Mouse (Mus musculus): ENCODE results near the gene Bola2. TPM values are rescaled to one million over a fixed set of nuclear protein-coding genes. Genes with fewer than 3 reads are reported as not detected.
A peak's percentile ranks its signal among the peaks of the same experiment; 100 is the strongest.

Gene Bola2
- total and polyA plus RNA-seq, 3 experiments: 60.4 to 341 (median 136) TPM

DNA sequence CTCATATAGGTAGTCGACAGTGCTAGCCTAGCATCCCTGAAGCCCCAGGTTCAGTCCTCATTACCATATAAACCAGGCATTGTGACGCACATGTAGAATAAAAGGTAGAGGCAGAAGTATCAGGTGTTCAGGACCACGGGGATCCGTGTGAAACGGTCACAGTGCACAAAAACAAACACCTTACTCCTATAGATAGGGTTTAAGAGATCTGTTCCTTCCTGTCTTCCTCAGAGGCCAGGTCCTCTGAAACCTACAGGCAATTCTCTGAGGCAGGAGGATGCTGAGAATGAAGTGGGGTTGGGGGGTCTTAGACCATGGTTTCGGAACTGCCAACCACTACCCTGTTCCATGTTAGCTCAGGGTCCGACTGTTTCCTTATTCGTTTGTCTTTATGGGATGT, 2.6 kb downstream of the Bola2 start:
- Histone ChIP-seq H3K27ac (ENCODE audit: insufficient read depth, low read depth) (no peak overlapping the region), H3K9ac (ENCODE audit: insufficient read depth, low read depth) (no peak overlapping the region), H3K27me3 (replicated peaks) (no peaks in the 10 kb centered on the region), H3K4me3 (replicated peaks in 1 of 3; ENCODE audit: low read depth in 2 of 3, low read length in 2 of 3, poor library complexity in 1 of 3) (no peak overlapping the region), H3K36me3 (replicated peaks in 1 of 2; ENCODE audit: control insufficient read depth in 1 of 2, insufficient read depth in 1 of 2, low read length in 1 of 2) (peaks cover 46 to 59% of the 10 kb centered on the region in 2 experiments), H3K79me2 (replicated peaks; ENCODE audit: control insufficient read depth, extremely low read depth, insufficient read depth, poor library complexity, severe bottlenecking) (peaks cover 42% of the 10 kb centered on the region), H3K4me1 (ENCODE audit: control insufficient read depth in 1 of 2, insufficient read depth in 2 of 2) (peaks cover 23 to 65% of the 10 kb centered on the region in 2 experiments), H3K4me2 (ENCODE audit: insufficient read depth, low read depth, poor library complexity, severe bottlenecking) (no peak overlapping the region), H3K9me3 (replicated peaks; ENCODE audit: low read length) (no peaks in the 10 kb centered on the region)
- dilution Hi-C loops (cut with MboI; ENCODE audit: extremely low pct_ligation_motif_present, extremely low pct_unique_long_range_greater_than_20kb, low sequenced_read_pairs) (no loop called here), in situ Hi-C loops (cut with MboI; ENCODE audit: low pct_ligation_motif_present, low pct_unique_long_range_greater_than_20kb, low sequenced_read_pairs) (no loop called here)
- TF ChIP-seq MAZ (IDR thresholded peaks at IDR 0.05; ENCODE audit: low read depth, low read length): no peak
- no peak for TF ChIP-seq MAX (IDR thresholded peaks at IDR 0.05; ENCODE audit: low read length)
- peak; percentile 77 for TF ChIP-seq POLR2AphosphoS2 (IDR thresholded peaks at IDR 0.05; ENCODE audit: low read depth, low read length)
- TF ChIP-seq UBTF (IDR thresholded peaks at IDR 0.05; ENCODE audit: low read depth, low read length): no peak
- TF ChIP-seq MAFK (IDR thresholded peaks at IDR 0.05; ENCODE audit: insufficient replicate concordance, low read length): no peak
- TF ChIP-seq SIN3A (IDR thresholded peaks at IDR 0.05; ENCODE audit: low read length): no peak
- no peak for TF ChIP-seq JUN (IDR thresholded peaks at IDR 0.05; ENCODE audit: insufficient read depth, low read depth, low read length)
- DNase-seq (ENCODE audit: extremely low read depth): no peak

DNA sequence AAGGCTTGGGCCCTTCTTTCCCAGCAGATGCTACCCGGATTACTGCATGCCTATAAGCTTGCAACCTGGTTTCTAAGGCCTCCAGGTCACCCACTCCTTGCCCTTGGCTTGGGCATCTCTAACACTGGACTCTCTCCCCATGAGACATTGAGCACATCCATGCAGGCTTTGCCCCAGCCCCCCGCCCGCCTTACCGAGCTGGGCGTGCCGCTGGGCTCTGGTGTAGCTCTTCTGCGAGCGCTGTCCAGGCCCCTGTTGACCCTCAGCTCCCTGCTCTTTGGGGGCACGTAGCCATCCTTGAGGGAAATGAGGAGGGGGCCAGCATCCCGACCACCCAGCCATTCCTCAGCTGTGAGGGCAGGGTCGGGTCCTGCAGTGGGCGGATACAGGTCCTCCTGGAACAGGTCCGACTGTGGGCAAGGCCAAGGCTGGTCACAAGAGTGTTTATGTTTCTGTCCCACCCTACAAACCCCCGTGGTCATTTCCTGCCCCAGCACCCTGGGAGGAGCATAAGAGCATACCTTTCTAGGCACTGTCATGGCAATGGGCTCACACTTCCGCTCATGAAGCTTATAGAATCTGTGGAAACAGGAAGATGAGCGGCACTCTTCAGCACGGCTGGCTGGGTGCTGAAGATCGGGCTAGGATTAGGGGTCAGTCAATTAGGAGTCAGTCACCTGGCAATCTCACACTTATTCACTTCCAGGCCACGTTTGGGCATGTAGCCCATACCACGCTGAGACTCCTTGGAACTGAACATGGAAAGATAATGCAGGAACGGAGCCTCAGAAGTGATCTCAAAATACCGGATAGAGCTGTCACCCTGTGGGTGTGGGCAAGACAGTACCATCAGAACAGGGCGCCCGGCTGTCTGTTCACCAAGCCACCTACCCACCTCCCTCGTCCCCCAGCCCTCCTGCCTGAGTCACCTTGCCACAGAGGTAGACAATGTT, 5.1 kb downstream of the Bola2 start:
- peaks cover 23 to 58% of the 10 kb centered on the region in 2 experiments for H3K4me1 ChIP-seq (ENCODE audit: control insufficient read depth in 1 of 2, insufficient read depth in 2 of 2)
- peaks cover 46 to 59% of the 10 kb centered on the region in 2 experiments for H3K36me3 ChIP-seq (replicated peaks in 1 of 2; ENCODE audit: control insufficient read depth in 1 of 2, insufficient read depth in 1 of 2, low read length in 1 of 2)
- peaks cover 53% of the 10 kb centered on the region for H3K79me2 ChIP-seq (replicated peaks; ENCODE audit: control insufficient read depth, extremely low read depth, insufficient read depth, poor library complexity, severe bottlenecking)
- peak overlapping the region; percentile 33 for H3K27ac ChIP-seq (ENCODE audit: insufficient read depth, low read depth)
- H3K27me3 ChIP-seq (replicated peaks): no peaks in the 10 kb centered on the region
- no peak for TF ChIP-seq ZNF384 (IDR thresholded peaks at IDR 0.05; ENCODE audit: low read depth, low read length)
- dilution Hi-C loops (cut with MboI; ENCODE audit: extremely low pct_ligation_motif_present, extremely low pct_unique_long_range_greater_than_20kb, low sequenced_read_pairs) (no loop called here), in situ Hi-C loops (cut with MboI; ENCODE audit: low pct_ligation_motif_present, low pct_unique_long_range_greater_than_20kb, low sequenced_read_pairs) (loop anchor here (5.0 to 10.0 kb wide), 5 partner anchors 82 to 1224 kb away; partner anchors contain the start of genes Mvp, Pagr1a, Pagr1b and Tbx6)
- no peak for DNase-seq (ENCODE audit: extremely low read depth)
- no peaks in the 10 kb centered on the region for H3K9me3 ChIP-seq (replicated peaks; ENCODE audit: low read length)
- H3K9ac ChIP-seq (ENCODE audit: insufficient read depth, low read depth): no peak overlapping the region
- peak overlapping the region in 2 of 3 experiments; percentile 85 to 86 for H3K4me3 ChIP-seq (replicated peaks in 1 of 3; ENCODE audit: low read depth in 2 of 3, low read length in 2 of 3, poor library complexity in 1 of 3)
- H3K4me2 ChIP-seq (ENCODE audit: insufficient read depth, low read depth, poor library complexity, severe bottlenecking): peak overlapping the region; percentile 92

DNA sequence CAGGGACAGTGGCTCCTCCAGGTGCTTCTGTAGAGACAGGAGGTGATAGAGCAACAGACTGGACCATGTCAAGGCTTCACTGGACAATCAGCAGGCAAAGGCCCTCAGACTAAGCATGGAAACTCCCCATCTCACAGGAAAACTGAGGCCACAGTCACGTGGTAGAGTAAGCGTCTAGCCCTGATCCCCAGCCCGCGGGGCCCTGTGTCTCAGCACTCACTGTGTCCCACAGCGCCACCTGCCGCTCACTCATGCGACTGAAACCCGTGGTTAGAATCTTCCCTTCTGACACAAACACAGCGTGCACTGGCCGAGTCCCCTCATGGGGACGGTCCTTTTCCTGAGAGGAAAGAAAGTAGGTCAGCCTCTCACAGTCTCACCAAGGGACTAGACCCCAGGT, 5.9 kb downstream of the Bola2 start:
- in situ Hi-C loops (cut with MboI; ENCODE audit: low pct_ligation_motif_present, low pct_unique_long_range_greater_than_20kb, low sequenced_read_pairs) (loop anchor here (5.0 to 10.0 kb wide), 5 partner anchors 81 to 1224 kb away; partner anchors contain the start of genes Mvp, Pagr1a, Pagr1b and Tbx6), dilution Hi-C loops (cut with MboI; ENCODE audit: extremely low pct_ligation_motif_present, extremely low pct_unique_long_range_greater_than_20kb, low sequenced_read_pairs) (no loop called here)
- Histone ChIP-seq H3K27ac (ENCODE audit: insufficient read depth, low read depth) (peak overlapping the region; percentile 95), H3K4me3 (replicated peaks in 1 of 3; ENCODE audit: low read depth in 2 of 3, low read length in 2 of 3, poor library complexity in 1 of 3) (peak overlapping the region; percentile 85 to 86 (median 85)), H3K9ac (ENCODE audit: insufficient read depth, low read depth) (peak overlapping the region; percentile 76; the same call in 1 of the 2 replicates), H3K4me1 (ENCODE audit: control insufficient read depth in 1 of 2, insufficient read depth in 2 of 2) (peaks cover 30 to 65% of the 10 kb centered on the region in 2 experiments), H3K9me3 (replicated peaks; ENCODE audit: low read length) (no peaks in the 10 kb centered on the region), H3K27me3 (replicated peaks) (no peaks in the 10 kb centered on the region), H3K79me2 (replicated peaks; ENCODE audit: control insufficient read depth, extremely low read depth, insufficient read depth, poor library complexity, severe bottlenecking) (peaks cover 50% of the 10 kb centered on the region), H3K36me3 (replicated peaks in 1 of 2; ENCODE audit: control insufficient read depth in 1 of 2, insufficient read depth in 1 of 2, low read length in 1 of 2) (peaks cover 46 to 59% of the 10 kb centered on the region in 2 experiments), H3K4me2 (ENCODE audit: insufficient read depth, low read depth, poor library complexity, severe bottlenecking) (peak overlapping the region; percentile 92)
- DNase-seq (ENCODE audit: extremely low read depth): peak; percentile 96
- peak; percentile 44; the same call in 1 of the 2 replicates for TF ChIP-seq SIN3A (IDR thresholded peaks at IDR 0.05; ENCODE audit: low read length)
- TF ChIP-seq USF2 (conservative IDR thresholded peaks at IDR 0.05; ENCODE audit: low read depth, low read length): peak; percentile 88
- peak; percentile 66 to 87 for TF ChIP-seq CTCF (conservative IDR thresholded peaks at IDR 0.05 in 1 of 2, IDR thresholded peaks at IDR 0.05 in 1 of 2; ENCODE audit: low read depth in 2 of 2, low read length in 2 of 2)
- peak; percentile 94 for TF ChIP-seq MXI1 (IDR thresholded peaks at IDR 0.05; ENCODE audit: low read depth, low read length)
- TF ChIP-seq USF1 (IDR thresholded peaks at IDR 0.05; ENCODE audit: low read depth, low read length): peak; percentile 89
- peak; percentile 30; the same call in 1 of the 2 replicates for TF ChIP-seq POLR2A (IDR thresholded peaks at IDR 0.05; ENCODE audit: low read depth, low read length)
- TF ChIP-seq JUND (conservative IDR thresholded peaks at IDR 0.05; ENCODE audit: low read depth, low read length): no peak
- TF ChIP-seq ZMIZ1 (IDR thresholded peaks at IDR 0.05; ENCODE audit: low read depth, low read length): no peak
- TF ChIP-seq TCF12 (IDR thresholded peaks at IDR 0.05; ENCODE audit: low read depth, low read length): peak; percentile 42
- TF ChIP-seq IRF4 (IDR thresholded peaks at IDR 0.05; ENCODE audit: low read depth, low read length): peak; percentile 40; the same call in 1 of the 2 replicates
- TF ChIP-seq ZNF384 (IDR thresholded peaks at IDR 0.05; ENCODE audit: low read depth, low read length): no peak
- TF ChIP-seq MAX (IDR thresholded peaks at IDR 0.05; ENCODE audit: low read length): peak; percentile 96
- no peak for TF ChIP-seq HCFC1 (IDR thresholded peaks at IDR 0.05; ENCODE audit: low read depth, low read length)
- 0 out of 2 replicates have a peak, but pooled peaks have one; percentile 12 for TF ChIP-seq EP300 (IDR thresholded peaks at IDR 0.05; ENCODE audit: low read length)
- no peak for TF ChIP-seq MAFK (IDR thresholded peaks at IDR 0.05; ENCODE audit: insufficient replicate concordance, low read length)
- no peak for TF ChIP-seq GABPA (IDR thresholded peaks at IDR 0.05; ENCODE audit: insufficient replicate concordance, low read depth, low read length)
- peak; percentile 92 for TF ChIP-seq MYC (IDR thresholded peaks at IDR 0.05; ENCODE audit: low read depth, low read length)
- TF ChIP-seq NRF1 (IDR thresholded peaks at IDR 0.05; ENCODE audit: low read depth, low read length): no peak

Data from CH12.LX (cell line).